ENCODE assay signal across 13 mouse cellular contexts in the genomic region with DNA sequence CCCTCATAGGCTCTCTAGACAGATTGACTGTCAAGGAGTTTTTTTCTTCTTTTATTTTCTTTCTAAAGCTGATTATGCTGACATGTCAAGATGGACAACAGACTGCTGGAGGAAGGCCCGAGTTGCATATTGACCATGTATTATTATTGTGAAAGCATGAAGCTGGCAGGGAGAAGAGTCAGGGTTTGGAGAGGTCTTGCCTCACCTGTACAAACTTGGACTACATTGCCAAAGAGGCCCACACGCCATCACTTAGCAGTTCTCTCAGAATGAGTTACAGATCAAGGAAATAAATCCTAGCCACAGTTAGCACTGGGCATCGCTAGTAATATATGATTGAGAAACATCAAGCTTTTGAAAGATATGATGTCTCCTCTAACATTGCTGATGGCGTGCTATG. TPM values are rescaled to one million over a fixed set of nuclear protein-coding genes. Genes with fewer than 3 reads are reported as not detected.
"Had no signal": no experiment of that assay in that cellular context is flagged by ENCODE, and none has a peak within 500 bp of the region (broad histone marks: within the 10 kb centered on the region; RNA-seq: fewer than 3 reads in every experiment).

No protein-coding gene starts in this region.

- H3K4me1 ChIP-seq: limb, embryonic 12.5 days; midbrain, embryonic 10.5 days; midbrain, embryonic 15.5 days; neural tube, embryonic 12.5 days had no signal

- H3K4me2 ChIP-seq: limb, embryonic 12.5 days; liver, embryonic 11.5 days; midbrain, embryonic 15.5 days; neural tube, embryonic 12.5 days had no signal

- DNase-seq: kidney, adult 11 months; kidney, adult 9 months; kidney, postnatal 36 days; thymus, adult 2 months; thymus, postnatal 25 days had no signal

- H3K27ac ChIP-seq: kidney, postnatal 0 days; limb, embryonic 12.5 days; midbrain, embryonic 10.5 days; midbrain, embryonic 15.5 days; neural tube, embryonic 12.5 days had no signal

- H3K9ac ChIP-seq: limb, embryonic 12.5 days; midbrain, embryonic 15.5 days; neural tube, embryonic 12.5 days had no signal

- H3K27me3 ChIP-seq: limb, embryonic 12.5 days; midbrain, embryonic 15.5 days; neural tube, embryonic 12.5 days had no signal

- H3K4me3 ChIP-seq: limb, embryonic 12.5 days; midbrain, embryonic 10.5 days; midbrain, embryonic 15.5 days; neural tube, embryonic 12.5 days had no signal

- H3K9me3 ChIP-seq: limb, embryonic 12.5 days; midbrain, embryonic 10.5 days; midbrain, embryonic 15.5 days; neural tube, embryonic 12.5 days had no signal

- ATAC-seq: hindbrain, embryonic 16.5 days; inflammation-experienced regulatory T-cells, adult 6 months; midbrain, embryonic 15.5 days had no signal

- H3K36me3 ChIP-seq: limb, embryonic 12.5 days; midbrain, embryonic 10.5 days; midbrain, embryonic 15.5 days; neural tube, embryonic 12.5 days had no signal

RNA-seq across cellular contexts. Expression of gene Bmp2, which starts 54.9 kb away (rescaled TPM):
- polyA plus RNA-seq: inflammation-experienced regulatory T-cells, adult 6 months had no signal
